Mouse (Mus musculus) urinary bladder, postnatal 25 days (tissue): Measurements from ENCODE around the gene Olfr38.
A peak's percentile ranks its signal among the peaks of the same experiment; 100 is the strongest.

Experiments
- DNase-seq: peaks from one replicate; pipeline ENCODE4 v3.0.0; 2022; ENCODE audit warnings: low spot score

Gene Olfr38

DNA sequence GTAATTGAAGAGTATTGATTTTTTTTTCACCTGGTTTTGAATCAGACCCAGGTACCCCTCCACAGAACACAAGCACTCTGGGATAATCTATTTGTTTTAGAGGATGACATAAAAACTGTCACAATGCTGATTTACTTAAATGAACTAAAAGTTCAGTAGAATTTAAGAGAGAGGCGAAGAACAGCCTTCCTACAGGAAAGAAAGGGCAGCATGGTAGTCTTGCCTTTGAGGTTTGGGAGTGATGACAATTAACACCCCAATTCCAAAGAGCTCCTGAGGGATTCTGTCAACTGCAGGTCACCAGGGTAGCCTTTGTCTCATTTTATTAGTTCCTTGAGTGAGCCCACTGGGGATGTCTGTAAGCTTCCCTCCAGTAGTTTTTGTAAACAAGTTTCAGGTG is at the start of gene Olfr38:
Olfr38 (plus strand) TSS at position 301 of the 400 bp plus-strand sequence.
- no peak for DNase-seq

DNA sequence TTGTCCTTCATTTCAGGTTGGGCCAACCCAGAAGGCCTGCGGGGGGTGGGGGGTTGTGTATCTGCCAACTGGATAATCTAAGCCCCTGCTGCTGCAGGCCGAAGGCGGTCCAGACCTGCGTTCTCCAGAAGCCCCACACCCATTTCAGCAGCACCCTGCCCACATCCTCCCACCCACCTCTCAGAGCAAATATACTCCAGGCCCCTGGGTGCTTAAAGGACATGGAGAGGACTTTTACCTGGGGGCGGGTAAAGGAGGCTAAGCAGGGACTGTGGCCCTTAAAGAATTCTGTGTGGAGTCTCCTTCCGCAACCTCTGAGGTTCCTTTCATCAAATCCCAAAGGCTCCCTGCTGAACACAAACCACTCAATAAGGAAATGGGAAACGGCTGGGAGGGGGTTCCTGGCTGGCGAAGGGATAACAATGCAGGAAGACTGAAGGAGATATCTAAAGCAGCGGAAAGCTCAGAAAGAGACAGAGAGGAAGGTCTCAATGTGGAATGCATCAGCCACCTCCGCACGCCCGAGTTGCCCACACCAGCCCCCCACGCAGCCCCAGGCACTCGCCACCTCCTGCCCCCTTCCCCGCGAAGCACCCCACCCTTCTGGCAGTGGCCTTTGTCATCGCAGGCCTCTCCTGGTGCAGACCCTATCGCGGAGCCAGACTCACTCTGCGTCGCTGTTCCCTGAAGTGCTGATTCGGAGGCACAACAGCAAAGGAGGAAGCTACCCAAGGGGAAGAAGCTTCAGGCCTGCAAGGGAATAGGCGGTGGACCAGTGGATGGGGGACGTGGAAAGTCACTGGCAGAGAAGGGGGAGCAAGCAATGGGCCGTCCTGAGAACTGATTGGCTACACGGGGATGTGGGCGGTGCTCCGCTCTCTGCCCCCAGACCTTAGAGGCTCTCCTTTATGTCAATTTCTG is 46.7 kb upstream of the Olfr38 start, which contains the start of gene Tcaf1:
Tcaf1 (minus strand) TSS at position 798 of the 921 bp plus-strand sequence.
- DNase-seq, result peak; percentile 45

DNA sequence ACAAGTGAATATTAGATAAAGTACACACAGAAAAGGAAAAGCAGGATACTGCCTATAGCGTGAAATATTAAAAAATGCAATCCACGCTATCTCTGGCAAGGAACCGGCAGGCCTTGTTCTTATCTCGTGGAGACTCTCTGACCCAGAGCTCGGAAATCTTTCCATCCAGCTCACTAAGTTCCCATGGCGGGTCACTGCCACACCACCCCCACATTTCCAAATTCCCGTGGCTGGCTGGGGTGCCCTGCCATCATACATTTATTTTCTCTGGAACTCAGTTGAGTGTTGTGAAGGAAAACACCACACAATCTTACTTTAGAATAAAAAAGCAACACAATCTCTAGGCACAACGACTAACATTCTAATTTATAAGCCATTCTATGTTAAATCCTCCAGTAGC is 41.5 kb upstream of the Olfr38 start:
- DNase-seq, result no peak

- no peak for DNase-seq
These were observed 38.2 kb upstream of the Olfr38 start for GRCm38 (mm10) chr6:42717973-42718372.

DNA sequence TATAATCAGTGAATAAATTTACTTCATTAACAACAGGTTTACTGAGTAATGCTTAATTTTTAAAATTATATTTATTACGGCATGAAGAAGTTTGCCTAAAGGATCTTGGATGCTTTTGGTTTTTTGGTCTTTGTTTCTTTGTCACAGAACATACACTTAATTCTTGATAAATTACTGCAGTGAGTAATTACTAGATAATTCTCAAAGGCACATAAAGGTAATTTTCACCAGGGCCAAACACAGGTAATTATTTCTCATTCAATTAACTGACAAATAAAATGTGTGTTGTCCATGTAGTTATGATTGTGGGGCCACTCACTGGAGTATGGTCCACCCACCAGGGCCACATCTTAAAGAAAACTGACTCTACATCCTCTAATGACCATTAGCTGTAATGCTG is 17.1 kb upstream of the Olfr38 start, which contains the start of gene Olfr453:
Olfr453 (plus strand) TSS at position 301 of the 400 bp plus-strand sequence.
- no peak for DNase-seq

GRCm38 (mm10) chr6:42742303-42742702 is 13.9 kb upstream of the Olfr38 start:
- no peak for DNase-seq

- no peak for DNase-seq
These were observed 8.4 kb upstream of the Olfr38 start for GRCm38 (mm10) chr6:42747846-42748245.

DNA sequence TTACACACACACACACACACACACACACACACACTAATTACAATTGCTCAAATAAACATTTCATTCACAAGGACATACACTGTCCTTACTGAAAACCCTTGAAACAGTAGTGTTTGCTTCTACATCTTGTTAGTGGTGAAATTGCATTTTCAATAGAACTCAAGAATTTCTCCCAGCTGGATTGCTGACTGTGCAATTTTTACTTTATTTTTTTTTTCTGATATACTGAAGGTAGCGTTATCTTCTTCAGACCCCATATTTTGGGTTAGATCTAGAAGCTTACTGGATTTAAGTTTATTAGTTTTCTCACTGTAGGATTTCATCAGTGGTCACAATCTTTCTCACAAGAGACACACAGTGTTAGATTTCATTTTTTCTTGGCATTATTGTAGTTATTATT is 20.9 kb downstream of the Olfr38 start:
- DNase-seq, result no peak

DNA sequence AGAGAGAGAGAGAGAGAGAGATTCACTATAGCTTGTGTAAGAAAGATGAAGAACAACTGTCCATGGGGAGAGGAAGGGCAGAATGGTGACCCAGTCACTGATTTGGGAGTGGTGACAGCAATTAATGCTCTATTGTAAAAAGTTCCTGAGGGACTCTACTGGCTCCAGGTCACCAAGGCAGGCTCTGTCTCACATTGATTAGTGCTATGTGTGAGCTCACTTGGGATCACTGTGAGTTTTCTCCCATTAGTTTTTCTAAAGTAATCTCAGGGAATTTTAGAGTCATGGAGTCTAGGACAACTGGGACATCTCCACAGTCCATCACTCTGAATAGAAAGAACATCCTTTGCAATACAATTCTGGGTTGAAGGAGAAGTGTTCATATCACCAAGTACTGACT is 28.6 kb downstream of the Olfr38 start, which contains the start of gene Olfr452:
Olfr452 (plus strand) TSS at position 301 of the 400 bp plus-strand sequence.
- DNase-seq, result no peak

- no peak for DNase-seq
These were observed 34.2 kb downstream of the Olfr38 start for GRCm38 (mm10) chr6:42790247-42790948.

DNA sequence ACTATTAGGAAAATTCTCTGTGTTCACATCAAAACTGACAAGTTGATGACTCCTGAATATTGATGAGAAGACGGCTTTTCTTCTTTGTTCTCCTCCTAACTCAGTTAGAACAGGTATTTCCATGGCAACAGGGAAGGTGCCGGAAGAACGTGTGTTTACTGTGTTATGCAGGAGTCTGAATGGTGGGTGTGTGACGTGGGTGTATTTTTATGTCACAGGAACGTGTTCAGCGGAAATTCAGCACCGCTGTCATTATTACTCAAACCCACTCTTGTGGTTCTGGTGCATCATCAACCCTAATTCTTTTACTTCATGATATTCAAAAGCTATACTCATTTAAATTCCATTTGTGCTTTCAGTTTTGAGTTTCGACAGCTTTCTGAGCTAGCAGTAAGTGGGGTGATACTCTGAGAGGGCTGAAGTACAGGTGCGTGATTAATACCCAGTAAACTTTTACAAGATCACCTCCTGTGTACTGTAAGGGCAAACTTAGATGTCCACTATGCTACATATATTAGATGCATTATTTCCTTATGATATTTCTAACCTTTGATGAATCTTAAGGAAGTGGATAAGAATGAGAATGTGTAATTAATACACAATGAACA is 34.8 kb downstream of the Olfr38 start:
- DNase-seq, result no peak

GRCm38 (mm10) chr6:42794982-42795381 is 38.8 kb downstream of the Olfr38 start:
- DNase-seq, result no peak

GRCm38 (mm10) chr6:42811639-42812038 is 55.4 kb downstream of the Olfr38 start, which contains the start of gene Olfr450:
Gene Olfr450, plus strand, starts transcription at chr6:42811939.
- no peak for DNase-seq
